Mouse (Mus musculus): ENCODE measurements around the gene Slc25a21. TPM values are rescaled to one million over a fixed set of nuclear protein-coding genes. Genes with fewer than 3 reads are reported as not detected.

Gene Slc25a21
- polyA plus RNA-seq, 1 experiment from 2014 or later, result 18.7 TPM

GRCm38 (mm10) chr12:56769421-56769820 lies 427.9 kb downstream of the Slc25a21 start:
- no peak for ATAC-seq (ENCODE audit: low read depth)
- H3K9me3 ChIP-seq (replicated peaks; ENCODE audit: control insufficient read depth, low read length), result no peaks in the 10 kb centered on the region
- H3K27ac ChIP-seq (ENCODE audit: low read length), result no peak overlapping the region
- no peaks in the 10 kb centered on the region for H3K4me1 ChIP-seq (ENCODE audit: control insufficient read depth, low read depth, low read length)
- WGBS (ENCODE audit: insufficient replicate concordance), result 75% methylated on average over 5 of the region's 5 CpGs
- H3K4me2 ChIP-seq (ENCODE audit: low read depth, low read length), result no peak overlapping the region
- H3K36me3 ChIP-seq (ENCODE audit: control insufficient read depth, insufficient read depth), result no peaks in the 10 kb centered on the region
- H3K4me3 ChIP-seq (ENCODE audit: low read depth, low read length), result no peak overlapping the region
- no peaks in the 10 kb centered on the region for H3K27me3 ChIP-seq (ENCODE audit: control insufficient read depth, insufficient read depth, low read depth, low read length)
- H3K9ac ChIP-seq (ENCODE audit: low read depth, low read length), result no peak overlapping the region

- Histone ChIP-seq H3K27me3 (ENCODE audit: control insufficient read depth, insufficient read depth, low read depth, low read length) (no peaks in the 10 kb centered on the region), H3K27ac (ENCODE audit: low read length) (no peak overlapping the region), H3K4me2 (ENCODE audit: low read depth, low read length) (no peak overlapping the region), H3K9me3 (replicated peaks; ENCODE audit: control insufficient read depth, low read length) (no peaks in the 10 kb centered on the region), H3K4me3 (ENCODE audit: low read depth, low read length) (no peak overlapping the region), H3K9ac (ENCODE audit: low read depth, low read length) (no peak overlapping the region), H3K4me1 (ENCODE audit: control insufficient read depth, low read depth, low read length) (no peaks in the 10 kb centered on the region), H3K36me3 (ENCODE audit: control insufficient read depth, insufficient read depth) (no peaks in the 10 kb centered on the region)
- 72% methylated on average over 6 of the region's 6 CpGs for WGBS (ENCODE audit: insufficient replicate concordance)
- ATAC-seq (ENCODE audit: low read depth), result no peak
Measured at GRCm38 (mm10) chr12:56767474-56767873, 429.8 kb downstream of the Slc25a21 start.

- no peak overlapping the region for H3K4me3 ChIP-seq (ENCODE audit: low read depth, low read length)
- H3K27me3 ChIP-seq (ENCODE audit: control insufficient read depth, insufficient read depth, low read depth, low read length), result no peaks in the 10 kb centered on the region
- H3K4me2 ChIP-seq (ENCODE audit: low read depth, low read length), result no peak overlapping the region
- H3K27ac ChIP-seq (ENCODE audit: low read length), result no peak overlapping the region
- H3K4me1 ChIP-seq (ENCODE audit: control insufficient read depth, low read depth, low read length), result no peaks in the 10 kb centered on the region
- no peaks in the 10 kb centered on the region for H3K9me3 ChIP-seq (replicated peaks; ENCODE audit: control insufficient read depth, low read length)
- no peak overlapping the region for H3K9ac ChIP-seq (ENCODE audit: low read depth, low read length)
- 81% methylated on average over 4 of the region's 4 CpGs for WGBS (ENCODE audit: insufficient replicate concordance)
- H3K36me3 ChIP-seq (ENCODE audit: control insufficient read depth, insufficient read depth), result no peaks in the 10 kb centered on the region
- no peak for ATAC-seq (ENCODE audit: low read depth)
Measured at GRCm38 (mm10) chr12:56737104-56737503, 460.2 kb downstream of the Slc25a21 start.

GRCm38 (mm10) chr12:56727631-56728030 lies 469.6 kb downstream of the Slc25a21 start:
- H3K27me3 ChIP-seq (ENCODE audit: control insufficient read depth, insufficient read depth, low read depth, low read length), result no peaks in the 10 kb centered on the region
- H3K36me3 ChIP-seq (ENCODE audit: control insufficient read depth, insufficient read depth), result no peaks in the 10 kb centered on the region
- H3K4me2 ChIP-seq (ENCODE audit: low read depth, low read length), result no peak overlapping the region
- no peaks in the 10 kb centered on the region for H3K4me1 ChIP-seq (ENCODE audit: control insufficient read depth, low read depth, low read length)
- 65% methylated on average over 4 of the region's 4 CpGs for WGBS (ENCODE audit: insufficient replicate concordance)
- H3K9ac ChIP-seq (ENCODE audit: low read depth, low read length), result no peak overlapping the region
- no peak overlapping the region for H3K4me3 ChIP-seq (ENCODE audit: low read depth, low read length)
- H3K27ac ChIP-seq (ENCODE audit: low read length), result no peak overlapping the region
- no peak for ATAC-seq (ENCODE audit: low read depth)
- no peaks in the 10 kb centered on the region for H3K9me3 ChIP-seq (replicated peaks; ENCODE audit: control insufficient read depth, low read length)

GRCm38 (mm10) chr12:56718707-56719051 lies 478.6 kb downstream of the Slc25a21 start:
- ATAC-seq (ENCODE audit: low read depth), result no peak
- Histone ChIP-seq H3K9me3 (replicated peaks; ENCODE audit: control insufficient read depth, low read length) (no peaks in the 10 kb centered on the region), H3K9ac (ENCODE audit: low read depth, low read length) (no peak overlapping the region), H3K27me3 (ENCODE audit: control insufficient read depth, insufficient read depth, low read depth, low read length) (no peaks in the 10 kb centered on the region), H3K4me1 (ENCODE audit: control insufficient read depth, low read depth, low read length) (no peaks in the 10 kb centered on the region), H3K4me3 (ENCODE audit: low read depth, low read length) (no peak overlapping the region), H3K4me2 (ENCODE audit: low read depth, low read length) (no peak overlapping the region), H3K36me3 (ENCODE audit: control insufficient read depth, insufficient read depth) (no peaks in the 10 kb centered on the region), H3K27ac (ENCODE audit: low read length) (no peak overlapping the region)
- WGBS (ENCODE audit: insufficient replicate concordance), result 41% methylated on average over 6 of the region's 6 CpGs

GRCm38 (mm10) chr12:56717971-56718706 lies 479.1 kb downstream of the Slc25a21 start:
- WGBS (ENCODE audit: insufficient replicate concordance), result 33% methylated on average over 14 of the region's 14 CpGs
- Histone ChIP-seq H3K4me2 (ENCODE audit: low read depth, low read length) (no peak overlapping the region), H3K4me3 (ENCODE audit: low read depth, low read length) (no peak overlapping the region), H3K4me1 (ENCODE audit: control insufficient read depth, low read depth, low read length) (no peaks in the 10 kb centered on the region), H3K27me3 (ENCODE audit: control insufficient read depth, insufficient read depth, low read depth, low read length) (no peaks in the 10 kb centered on the region), H3K36me3 (ENCODE audit: control insufficient read depth, insufficient read depth) (no peaks in the 10 kb centered on the region), H3K27ac (ENCODE audit: low read length) (no peak overlapping the region), H3K9ac (ENCODE audit: low read depth, low read length) (no peak overlapping the region), H3K9me3 (replicated peaks; ENCODE audit: control insufficient read depth, low read length) (no peaks in the 10 kb centered on the region)
- ATAC-seq (ENCODE audit: low read depth), result no peak

GRCm38 (mm10) chr12:56701004-56701403 lies 496.3 kb downstream of the Slc25a21 start:
- H3K36me3 ChIP-seq (ENCODE audit: control insufficient read depth, insufficient read depth), result no peaks in the 10 kb centered on the region
- H3K27me3 ChIP-seq (ENCODE audit: control insufficient read depth, insufficient read depth, low read depth, low read length), result peaks cover 56% of the 10 kb centered on the region
- H3K4me2 ChIP-seq (ENCODE audit: low read depth, low read length), result no peak overlapping the region
- WGBS (ENCODE audit: insufficient replicate concordance), result 8% methylated on average over 6 of the region's 6 CpGs
- no peak overlapping the region for H3K4me3 ChIP-seq (ENCODE audit: low read depth, low read length)
- H3K9me3 ChIP-seq (replicated peaks; ENCODE audit: control insufficient read depth, low read length), result no peaks in the 10 kb centered on the region
- no peaks in the 10 kb centered on the region; the same call in 1 of the 2 replicates for H3K4me1 ChIP-seq (ENCODE audit: control insufficient read depth, low read depth, low read length)
- no peak overlapping the region for H3K9ac ChIP-seq (ENCODE audit: low read depth, low read length)
- no peak for ATAC-seq (ENCODE audit: low read depth)
- H3K27ac ChIP-seq (ENCODE audit: low read length), result no peak overlapping the region

GRCm38 (mm10) chr12:56699915-56700900 lies 497.1 kb downstream of the Slc25a21 start:
- H3K9ac ChIP-seq (ENCODE audit: low read depth, low read length), result no peak overlapping the region
- H3K36me3 ChIP-seq (ENCODE audit: control insufficient read depth, insufficient read depth), result no peaks in the 10 kb centered on the region
- no peak overlapping the region for H3K4me3 ChIP-seq (ENCODE audit: low read depth, low read length)
- H3K9me3 ChIP-seq (replicated peaks; ENCODE audit: control insufficient read depth, low read length), result no peaks in the 10 kb centered on the region
- H3K27me3 ChIP-seq (ENCODE audit: control insufficient read depth, insufficient read depth, low read depth, low read length), result peaks cover 64% of the 10 kb centered on the region
- H3K4me1 ChIP-seq (ENCODE audit: control insufficient read depth, low read depth, low read length), result no peaks in the 10 kb centered on the region; the same call in 1 of the 2 replicates
- H3K27ac ChIP-seq (ENCODE audit: low read length), result no peak overlapping the region
- ATAC-seq (ENCODE audit: low read depth), result no peak
- 8% methylated on average over 44 of the region's 44 CpGs for WGBS (ENCODE audit: insufficient replicate concordance)
- no peak overlapping the region for H3K4me2 ChIP-seq (ENCODE audit: low read depth, low read length)

GRCm38 (mm10) chr12:56699351-56699750 lies 497.9 kb downstream of the Slc25a21 start:
- Histone ChIP-seq H3K9ac (ENCODE audit: low read depth, low read length) (no peak overlapping the region), H3K27me3 (ENCODE audit: control insufficient read depth, insufficient read depth, low read depth, low read length) (peaks cover 72% of the 10 kb centered on the region), H3K4me1 (ENCODE audit: control insufficient read depth, low read depth, low read length) (no peaks in the 10 kb centered on the region; the same call in 1 of the 2 replicates), H3K36me3 (ENCODE audit: control insufficient read depth, insufficient read depth) (no peaks in the 10 kb centered on the region), H3K4me2 (ENCODE audit: low read depth, low read length) (no peak overlapping the region), H3K9me3 (replicated peaks; ENCODE audit: control insufficient read depth, low read length) (no peaks in the 10 kb centered on the region), H3K4me3 (ENCODE audit: low read depth, low read length) (no peak overlapping the region), H3K27ac (ENCODE audit: low read length) (no peak overlapping the region)
- WGBS (ENCODE audit: insufficient replicate concordance), result 16% methylated on average over 3 of the region's 3 CpGs
- no peak for ATAC-seq (ENCODE audit: low read depth)
